Mouse (Mus musculus) retina, postnatal 1 day (tissue): ENCODE data around the gene Myo6.
A peak's percentile ranks its signal among the peaks of the same experiment; 100 is the strongest.
"Not testable (repeated sequence)": the region's sequence is repeated elsewhere in the genome, so short reads cannot be mapped to it uniquely, and the experiment has no call there.

ENCODE experiments used
- DNase-seq: peaks from one replicate; pipeline ENCODE4 v3.0.0-alpha.2; 2012

Myo6 gene

GRCm38 (mm10) chr9:80306853-80307252, 142.0 kb downstream of the Myo6 start:
- peak; percentile 36 for DNase-seq

- DNase-seq = no peak
Measured at GRCm38 (mm10) chr9:80307629-80308028, 142.8 kb downstream of the Myo6 start.

GRCm38 (mm10) chr9:80313610-80314009, 148.8 kb downstream of the Myo6 start:
- DNase-seq = no peak

GRCm38 (mm10) chr9:80315922-80316321, 151.1 kb downstream of the Myo6 start:
- no peak for DNase-seq

GRCm38 (mm10) chr9:80318027-80318426, 153.2 kb downstream of the Myo6 start:
- no peak for DNase-seq

- DNase-seq = not testable (repeated sequence)
Measured at GRCm38 (mm10) chr9:80321051-80321887, 156.4 kb downstream of the Myo6 start.

- peak; percentile 83 for DNase-seq
Measured at GRCm38 (mm10) chr9:80332153-80332552, 167.3 kb downstream of the Myo6 start.

GRCm38 (mm10) chr9:80333466-80333865, 168.6 kb downstream of the Myo6 start:
- no peak for DNase-seq

GRCm38 (mm10) chr9:80333998-80334605, 169.3 kb downstream of the Myo6 start:
- DNase-seq = no peak

- no peak for DNase-seq
Measured at GRCm38 (mm10) chr9:80335660-80336357, 171.0 kb downstream of the Myo6 start.

- DNase-seq = no peak
Measured at GRCm38 (mm10) chr9:80338026-80338425, 173.2 kb downstream of the Myo6 start.

GRCm38 (mm10) chr9:80340927-80341326, 176.1 kb downstream of the Myo6 start:
- no peak for DNase-seq

GRCm38 (mm10) chr9:80341756-80342155, 176.9 kb downstream of the Myo6 start:
- DNase-seq = no peak

GRCm38 (mm10) chr9:80342520-80342919, 177.7 kb downstream of the Myo6 start:
- no peak for DNase-seq

GRCm38 (mm10) chr9:80344451-80345000, 179.7 kb downstream of the Myo6 start:
- no peak for DNase-seq

GRCm38 (mm10) chr9:80351295-80351677, 186.5 kb downstream of the Myo6 start:
- no peak for DNase-seq

GRCm38 (mm10) chr9:80351678-80352331, 187.0 kb downstream of the Myo6 start:
- peak; percentile 74 for DNase-seq

GRCm38 (mm10) chr9:80360063-80360462, 195.2 kb downstream of the Myo6 start:
- DNase-seq = no peak
